Mouse (Mus musculus) right cerebral cortex, postnatal 36 days (tissue): Measurements from ENCODE around the gene Gm42906.

Source experiments
- DNase-seq, 2 experiments: peaks; one replicate each; pipeline ENCODE4 v3.0.0; 2022; ENCODE audit warnings: low spot score in 2 of 2, mixed read lengths in 1 of 2

Gm42906 gene

DNA sequence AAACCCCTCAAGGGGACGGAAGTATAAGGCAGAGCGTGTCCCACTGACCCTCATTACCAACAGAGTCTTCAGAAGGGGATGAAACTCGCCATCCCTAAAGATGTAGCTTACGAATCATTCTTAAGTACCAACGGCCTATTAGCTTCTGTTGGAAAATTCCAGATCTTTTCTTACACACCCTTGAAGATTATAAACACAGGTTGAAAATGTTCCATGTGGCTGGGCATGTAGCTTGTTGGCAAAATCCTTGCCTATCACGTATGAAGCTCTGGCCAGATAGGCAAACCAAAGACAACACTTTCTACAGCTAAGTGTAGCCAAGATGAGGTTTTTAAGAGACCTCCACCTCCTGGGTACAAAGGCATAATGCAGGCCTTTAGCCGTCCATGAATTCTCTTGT lies 319.0 kb downstream of the Gm42906 start:
- DNase-seq, result no peak

DNA sequence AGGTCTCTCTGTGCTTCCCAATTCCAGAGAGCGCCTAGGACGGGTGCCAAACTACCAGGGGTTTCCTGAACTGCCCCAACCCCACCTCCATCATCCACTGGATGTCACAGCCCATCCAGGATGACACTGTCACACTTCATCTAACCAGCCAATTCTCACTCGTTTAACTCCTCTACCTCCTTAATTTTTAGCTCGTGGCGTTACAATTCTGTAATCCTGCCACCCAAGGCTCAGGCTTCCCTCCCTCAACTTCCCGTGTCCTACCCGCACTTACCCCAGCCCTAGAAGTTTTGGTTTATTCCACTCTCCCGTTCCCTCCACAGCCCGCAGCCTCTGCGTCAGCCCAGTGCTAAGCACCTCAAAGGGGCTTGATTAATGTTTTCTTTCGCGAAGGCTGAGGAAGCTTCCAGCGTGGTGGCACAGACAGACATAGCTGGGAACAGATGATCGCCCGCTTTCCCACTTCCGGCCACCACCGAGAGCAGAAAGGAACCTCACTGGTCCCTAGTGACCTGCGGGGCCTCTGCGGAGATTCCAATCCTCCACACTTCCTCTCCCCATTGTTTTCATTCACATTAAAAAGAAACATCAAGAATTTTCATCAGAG lies 319.6 kb downstream of the Gm42906 start:
- no peak for DNase-seq

DNA sequence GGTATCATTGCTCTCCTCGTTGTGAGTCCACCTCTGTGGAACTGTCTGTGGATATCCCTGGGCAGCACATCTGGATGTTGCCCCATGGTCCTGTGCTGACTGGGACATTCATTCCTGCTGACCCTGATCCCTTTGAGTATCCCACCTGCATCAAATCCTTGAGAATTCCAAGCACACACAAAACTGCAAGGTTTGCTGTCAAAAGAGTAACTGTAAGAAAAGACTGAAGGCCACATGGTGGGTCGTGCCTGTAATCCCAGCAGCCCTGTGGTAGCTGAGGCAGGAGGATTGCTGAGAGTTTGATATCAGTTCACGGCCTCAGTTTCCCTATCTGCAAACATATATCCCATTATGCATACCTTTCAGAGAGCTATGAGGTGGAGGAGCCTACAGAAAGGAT lies 321.1 kb downstream of the Gm42906 start:
- no peak for DNase-seq

DNA sequence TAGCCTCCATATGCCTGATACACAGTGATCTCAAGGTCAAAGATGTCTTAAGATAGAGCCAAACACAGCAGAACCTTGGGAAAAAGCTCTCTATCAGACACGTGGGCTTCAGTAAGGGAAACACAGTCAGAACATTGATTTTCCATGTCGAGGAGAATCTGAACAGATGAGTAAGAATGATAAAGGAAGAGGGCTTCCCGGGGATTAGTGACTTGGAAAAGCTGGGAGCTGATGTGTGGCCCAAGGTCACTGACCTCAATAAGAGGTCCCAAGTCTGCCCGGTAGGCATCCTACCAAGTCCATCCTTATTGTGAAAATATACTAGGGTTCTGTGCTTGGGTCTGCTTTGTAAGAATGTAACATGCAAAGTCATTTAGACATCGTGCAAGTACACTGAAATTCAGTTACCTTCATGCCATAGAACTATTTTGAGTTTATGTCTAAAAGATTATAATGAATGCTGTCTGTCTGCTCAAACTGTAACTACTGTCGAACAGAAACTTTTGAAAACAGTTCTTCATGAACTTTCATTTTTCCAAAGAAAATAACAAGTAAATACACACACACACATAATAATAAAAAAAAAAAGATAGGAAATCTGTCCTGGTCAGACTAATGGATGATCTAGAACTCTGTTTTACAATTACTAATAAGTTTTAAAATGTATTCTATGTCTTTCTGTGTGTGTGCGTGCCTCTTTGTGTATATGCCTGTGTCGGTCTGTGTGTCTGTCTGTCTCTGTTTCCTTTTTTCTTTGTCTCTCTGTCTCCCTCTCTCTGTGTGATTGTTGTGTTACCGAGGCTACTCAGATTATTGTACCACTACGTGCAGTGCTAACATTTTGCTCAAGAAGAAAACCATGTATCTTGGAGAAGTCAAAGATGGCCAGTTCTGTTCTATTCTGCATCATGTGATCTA lies 322.6 kb downstream of the Gm42906 start:
- no peak for DNase-seq

DNA sequence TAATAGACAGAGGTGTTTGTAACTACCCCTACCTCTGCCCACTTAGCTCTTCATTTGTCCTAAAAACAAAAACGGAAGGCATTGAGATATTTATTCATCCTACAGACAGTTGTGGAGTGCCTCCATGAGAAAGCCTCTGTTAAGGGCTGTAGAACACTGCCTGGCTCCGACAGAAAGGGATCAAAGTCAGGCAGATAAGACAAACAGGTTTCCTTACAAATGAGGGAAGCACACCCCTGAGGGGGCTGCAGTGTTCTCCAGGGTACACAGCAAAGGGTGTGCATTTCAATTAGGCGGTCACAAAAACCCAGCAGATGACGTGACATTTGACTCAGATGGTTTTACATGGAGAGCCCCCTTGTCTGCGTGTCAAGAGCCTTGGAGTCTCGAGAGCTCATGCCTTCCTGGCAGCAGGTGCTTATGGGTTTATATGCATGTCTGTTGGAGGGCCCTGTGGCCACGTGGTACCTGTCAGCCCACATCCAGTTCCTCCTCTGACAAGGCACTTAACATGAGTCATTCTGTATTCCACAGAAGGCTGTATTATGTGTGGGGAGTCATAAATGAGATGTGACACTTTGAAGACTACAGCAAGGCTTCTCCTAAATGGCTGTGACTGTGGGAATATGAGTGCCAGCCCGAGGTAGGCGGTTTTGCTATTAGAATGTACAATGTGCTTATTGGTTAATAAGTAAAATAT lies 323.5 kb downstream of the Gm42906 start:
- peak in 1 of 2 experiments; percentile 28 for DNase-seq

DNA sequence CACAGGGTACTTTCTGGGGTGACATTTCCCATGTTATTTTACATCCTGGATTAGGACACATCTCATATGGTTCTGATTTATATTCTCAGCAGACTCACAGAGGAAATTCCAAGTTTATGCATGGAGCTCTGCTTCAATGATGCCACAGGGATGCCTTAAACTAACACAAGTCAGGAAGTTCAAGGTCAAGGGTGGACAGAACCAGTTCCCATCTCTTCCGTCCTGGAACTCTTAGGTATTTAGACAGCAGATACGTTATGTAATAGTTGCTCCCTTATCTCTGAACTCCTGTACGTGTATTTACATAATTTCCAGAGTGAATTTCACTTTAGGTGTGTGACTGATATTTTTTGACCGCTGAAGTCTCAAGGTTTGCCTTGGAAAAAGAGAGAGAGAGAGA lies 324.7 kb downstream of the Gm42906 start:
- DNase-seq, result no peak

DNA sequence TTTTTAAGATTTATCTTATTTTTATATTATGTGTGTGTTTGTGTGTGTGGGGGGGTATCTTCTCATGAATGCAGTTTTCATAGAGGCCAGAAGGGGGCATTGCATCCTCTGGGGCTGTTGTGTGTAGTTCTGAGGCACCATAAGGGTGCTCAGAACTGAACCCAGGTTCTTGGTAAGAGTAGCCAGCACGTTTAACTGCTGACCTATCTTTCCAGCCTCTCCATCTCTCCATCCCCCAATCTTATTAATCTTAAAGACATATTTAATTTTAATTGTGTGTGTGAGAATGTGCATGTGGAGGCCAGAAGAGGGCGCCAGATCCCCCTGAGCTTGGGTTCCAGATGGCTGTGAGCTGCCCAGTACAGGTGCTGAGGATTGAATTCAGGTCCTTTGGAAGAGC lies 325.7 kb downstream of the Gm42906 start:
- DNase-seq, result no peak

DNA sequence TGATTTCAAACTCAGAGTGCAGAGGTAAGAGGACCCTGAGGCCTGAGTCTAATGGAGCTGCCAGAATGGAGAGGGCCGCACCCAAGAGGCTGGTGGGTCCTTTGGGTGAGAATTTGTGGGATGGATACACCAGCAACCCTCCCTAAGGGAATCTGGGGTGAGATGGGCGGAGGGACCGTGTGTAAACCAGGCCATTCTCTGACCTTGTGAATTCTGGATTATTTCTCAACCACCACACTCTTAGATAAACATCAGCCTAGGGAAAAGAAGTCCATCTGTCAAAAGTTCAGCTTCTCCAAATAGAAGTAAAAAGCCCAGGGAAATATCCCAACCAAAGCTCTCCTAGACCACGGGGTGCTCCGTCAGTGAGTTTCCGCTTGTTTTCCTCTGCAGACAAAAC lies 332.0 kb downstream of the Gm42906 start:
- DNase-seq, result no peak

DNA sequence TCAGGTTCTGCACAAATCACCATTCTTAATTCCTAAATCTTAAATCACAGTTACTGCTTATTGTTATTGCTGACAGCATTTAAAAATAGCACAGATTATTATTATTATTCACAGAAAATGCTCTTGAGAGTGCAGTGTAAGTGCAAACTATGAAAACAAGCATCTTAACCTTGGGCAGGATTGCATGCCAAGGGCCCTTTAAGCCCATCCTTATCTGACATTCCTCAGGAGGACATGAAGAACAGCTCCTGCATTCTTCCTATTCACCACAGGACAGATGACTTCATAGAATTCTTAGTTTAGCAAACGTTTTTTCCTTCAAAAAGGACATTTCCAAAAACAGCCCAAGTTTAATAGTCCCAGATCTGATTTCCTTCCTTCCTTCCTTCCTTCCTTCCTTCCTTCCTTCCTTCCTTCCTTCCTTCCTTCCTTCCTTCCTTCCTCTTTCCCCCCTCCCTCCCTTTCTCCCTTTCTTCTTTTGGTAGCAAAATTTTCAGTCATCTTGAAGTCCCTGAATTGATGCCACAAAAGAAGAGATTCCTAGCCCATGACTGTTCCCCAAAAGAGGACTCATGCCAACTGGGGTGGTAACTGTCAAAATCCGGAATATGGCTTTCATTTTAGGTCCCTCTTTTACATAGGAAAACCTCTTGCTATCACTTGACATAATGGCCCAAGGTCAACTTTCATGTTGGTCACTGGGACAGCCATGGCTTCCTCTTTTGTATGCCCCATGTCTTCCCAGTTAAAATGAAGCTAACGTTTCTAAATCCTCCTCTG lies 334.9 kb downstream of the Gm42906 start:
- DNase-seq, result no peak

DNA sequence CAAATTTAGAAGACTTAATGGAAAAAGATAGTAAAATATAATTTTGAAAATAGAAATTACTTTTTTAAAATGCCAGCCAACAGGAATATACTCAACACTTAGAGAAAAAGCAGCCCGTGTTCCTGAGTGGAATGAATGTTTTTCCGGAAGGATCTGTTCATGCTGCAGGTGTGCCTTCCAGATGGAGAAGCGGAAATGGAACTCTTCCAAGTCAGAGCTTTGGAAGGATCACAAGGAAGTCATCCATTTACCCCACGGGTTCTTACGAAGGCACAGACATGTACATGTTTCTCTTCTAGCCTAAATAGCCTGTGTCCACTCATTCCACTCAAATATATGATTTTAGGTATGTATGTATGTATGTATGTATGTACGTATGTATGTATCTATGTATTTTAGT lies 337.0 kb downstream of the Gm42906 start:
- no peak for DNase-seq

DNA sequence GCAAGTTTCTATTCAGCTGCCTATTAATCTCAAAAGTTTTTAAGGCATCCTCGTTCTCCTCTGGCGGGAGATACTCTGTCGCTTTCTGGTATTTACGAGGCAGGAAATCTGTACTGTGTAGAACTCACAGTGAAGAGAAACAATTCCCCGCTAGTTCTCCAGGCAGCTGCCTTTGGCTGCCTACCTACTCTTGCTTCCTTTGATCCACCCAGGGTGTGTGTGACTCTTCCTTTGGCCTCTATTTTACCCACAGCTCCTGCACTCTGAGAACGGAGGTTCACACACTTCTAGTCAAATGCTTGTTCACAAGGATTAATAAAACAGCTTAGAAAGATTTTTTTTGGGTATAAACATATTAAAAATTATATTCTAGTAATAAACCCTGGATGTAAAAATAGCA lies 338.8 kb downstream of the Gm42906 start:
- no peak for DNase-seq

DNA sequence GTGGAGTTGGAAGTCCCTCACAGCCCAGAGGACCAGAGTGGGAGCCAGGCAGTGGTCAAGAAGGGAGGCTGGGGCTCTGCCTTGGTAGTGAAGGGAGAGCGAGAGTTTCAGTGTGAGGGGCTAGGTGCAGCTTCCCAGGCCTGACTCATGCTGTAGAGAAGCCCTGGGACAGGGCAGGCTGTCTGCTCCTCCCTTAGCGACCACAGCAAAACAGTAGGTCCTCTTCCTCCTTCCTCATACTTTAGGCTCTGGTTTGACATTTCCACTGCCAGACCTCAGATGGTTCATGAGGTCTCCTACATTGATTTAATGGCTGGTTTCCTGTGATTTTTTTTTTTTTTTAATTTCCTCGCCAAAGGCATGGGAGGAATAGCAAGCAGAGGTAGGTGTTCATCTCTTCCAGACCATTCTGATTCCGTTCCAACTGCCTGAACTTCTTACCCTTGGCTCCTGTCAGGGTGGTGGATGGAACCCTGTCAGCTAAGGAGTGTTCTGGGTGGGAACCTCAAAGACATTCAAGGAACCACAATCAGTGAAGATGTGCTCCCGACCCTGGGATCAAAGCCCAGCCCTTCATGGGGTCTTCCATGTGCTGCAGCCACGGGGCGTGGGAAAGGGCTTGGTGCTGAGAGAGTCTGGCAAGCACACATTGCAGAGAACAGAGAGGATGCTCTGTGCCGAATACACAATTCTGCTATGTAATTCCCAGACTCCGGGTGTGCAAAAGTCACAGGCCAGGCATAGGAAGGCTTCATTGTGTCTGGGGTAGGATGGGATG lies 341.3 kb downstream of the Gm42906 start:
- no peak for DNase-seq

DNA sequence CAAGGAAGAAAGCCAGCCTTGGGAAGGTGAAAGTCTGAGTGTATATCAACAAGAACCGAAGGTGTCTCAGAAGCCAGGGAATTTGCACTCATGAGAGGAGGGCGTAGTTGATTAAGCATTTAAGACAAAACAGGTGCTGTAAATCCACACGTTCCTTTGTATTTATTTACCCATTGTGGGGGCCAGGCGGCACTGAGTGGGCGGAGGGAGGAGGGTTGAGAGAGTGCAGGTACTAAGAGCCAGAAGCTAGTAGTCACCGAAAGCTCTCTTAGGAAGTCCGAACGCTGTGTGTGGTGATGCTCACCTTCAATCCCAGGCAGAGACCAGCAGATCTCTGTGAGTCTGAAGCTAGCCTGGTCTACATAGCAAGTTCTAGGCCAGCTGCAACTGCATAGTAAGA lies 342.2 kb downstream of the Gm42906 start:
- no peak for DNase-seq

DNA sequence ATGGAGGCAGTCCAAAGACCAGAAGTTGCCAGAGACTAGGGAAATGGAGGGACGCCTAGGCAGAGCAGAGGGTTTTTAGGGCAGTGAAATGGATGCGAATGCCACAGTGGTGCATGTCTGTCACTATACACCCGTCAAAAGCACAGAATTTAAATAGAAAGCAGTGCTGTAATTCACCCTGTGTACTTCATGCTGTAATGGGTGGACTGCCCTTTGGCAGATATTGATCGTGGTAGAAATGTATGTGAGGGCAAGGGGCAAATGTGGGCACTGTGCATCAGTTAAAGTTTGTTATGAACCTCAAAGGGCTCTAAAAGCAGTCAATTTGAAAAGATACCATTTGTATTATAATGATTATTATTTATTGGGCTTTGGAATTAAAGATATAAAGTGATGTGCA lies 347.7 kb downstream of the Gm42906 start:
- no peak for DNase-seq

DNA sequence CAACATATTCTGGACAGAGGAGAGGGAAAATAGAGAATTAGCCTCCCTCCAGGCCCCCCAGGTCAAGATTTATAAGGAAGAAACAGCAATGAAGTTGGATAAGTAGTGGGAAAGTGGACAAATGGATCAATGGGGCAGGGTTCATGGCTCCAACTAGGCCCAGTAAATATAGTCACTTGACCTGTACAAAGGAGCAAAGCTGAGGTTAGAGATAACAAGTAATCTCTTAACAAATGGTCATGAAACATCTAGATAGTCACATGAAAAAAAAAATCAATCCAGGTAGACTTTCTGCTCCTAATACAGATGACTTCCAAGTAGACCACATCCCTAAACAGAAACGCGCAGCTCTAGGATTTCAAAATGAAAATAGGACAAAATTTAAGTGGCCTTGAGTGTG lies 350.0 kb downstream of the Gm42906 start:
- no peak for DNase-seq

DNA sequence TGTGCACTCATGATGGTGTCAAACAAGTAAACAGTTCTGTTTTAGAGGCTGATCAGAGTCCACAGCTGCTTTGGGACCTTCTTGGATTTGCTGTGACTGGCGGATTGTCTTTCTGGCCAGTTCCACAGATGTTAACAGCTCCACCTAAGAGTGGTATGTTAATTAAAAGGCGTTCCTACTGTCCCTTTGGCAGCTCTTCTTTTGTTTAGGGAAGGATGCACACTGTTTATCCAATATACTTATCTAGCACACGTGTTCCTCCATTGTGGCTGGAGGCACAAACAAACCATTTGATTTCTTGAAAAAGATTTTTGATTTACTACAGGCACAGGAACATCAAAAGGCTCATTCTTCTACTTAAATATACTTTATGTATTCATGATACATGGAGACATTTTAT lies 351.0 kb downstream of the Gm42906 start:
- no peak for DNase-seq

DNA sequence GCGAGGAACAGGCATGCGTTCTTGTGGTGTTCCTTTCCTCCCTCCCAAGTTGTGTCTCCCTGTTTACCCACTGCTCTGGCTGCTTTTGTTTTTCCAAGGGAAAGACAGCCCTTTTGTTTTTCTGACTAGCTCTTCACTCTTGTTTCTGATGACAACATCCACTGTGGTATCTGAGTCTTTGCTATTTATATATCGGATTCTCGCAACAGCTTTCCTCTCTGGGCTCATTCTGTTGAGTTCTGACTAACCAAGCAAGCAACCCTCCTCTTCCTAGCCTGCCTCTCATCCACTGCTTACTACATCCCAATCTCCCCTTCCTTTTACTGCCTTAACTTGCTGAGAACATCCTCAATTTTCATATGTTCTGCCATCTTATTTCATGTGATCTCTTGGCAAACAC lies 353.7 kb downstream of the Gm42906 start:
- DNase-seq, result no peak

DNA sequence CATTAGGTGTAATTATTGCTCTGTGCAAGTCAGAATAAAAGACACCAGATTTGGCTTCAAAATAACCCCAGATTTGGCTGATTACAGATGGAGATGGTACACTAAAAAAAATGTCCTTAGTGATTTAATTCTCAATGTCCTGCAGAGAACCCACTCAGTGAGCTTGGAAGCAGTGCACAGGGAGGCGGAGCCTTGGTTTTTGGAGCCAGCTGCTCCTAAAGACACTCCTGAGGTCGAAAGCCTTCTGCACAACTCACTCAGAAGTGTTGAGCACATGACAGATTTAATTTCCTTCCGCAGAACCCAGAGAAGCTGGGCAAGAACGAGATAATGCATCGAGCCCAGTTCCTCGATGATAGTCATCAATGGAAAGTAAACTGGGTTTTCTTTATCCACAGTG lies 356.5 kb downstream of the Gm42906 start:
- DNase-seq, result no peak

DNA sequence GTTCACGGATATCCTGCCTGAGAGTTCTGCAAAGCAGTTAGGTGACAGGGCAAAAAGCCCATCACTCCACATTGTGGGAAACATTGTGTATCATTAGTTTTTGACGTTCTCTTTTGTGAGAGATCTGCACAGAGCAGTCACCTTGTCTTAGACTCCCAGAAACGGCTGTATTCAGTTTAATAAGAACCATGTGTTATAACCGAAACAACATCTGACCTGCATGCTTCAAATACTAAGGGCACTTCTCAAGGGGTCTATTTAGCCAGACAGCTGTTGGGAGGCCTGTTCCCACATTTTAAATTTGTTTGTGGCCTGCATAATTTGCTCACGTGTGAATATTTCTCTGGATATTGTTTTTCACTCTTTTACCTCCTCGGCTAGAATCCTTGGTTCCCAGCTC lies 357.1 kb downstream of the Gm42906 start:
- no peak for DNase-seq

DNA sequence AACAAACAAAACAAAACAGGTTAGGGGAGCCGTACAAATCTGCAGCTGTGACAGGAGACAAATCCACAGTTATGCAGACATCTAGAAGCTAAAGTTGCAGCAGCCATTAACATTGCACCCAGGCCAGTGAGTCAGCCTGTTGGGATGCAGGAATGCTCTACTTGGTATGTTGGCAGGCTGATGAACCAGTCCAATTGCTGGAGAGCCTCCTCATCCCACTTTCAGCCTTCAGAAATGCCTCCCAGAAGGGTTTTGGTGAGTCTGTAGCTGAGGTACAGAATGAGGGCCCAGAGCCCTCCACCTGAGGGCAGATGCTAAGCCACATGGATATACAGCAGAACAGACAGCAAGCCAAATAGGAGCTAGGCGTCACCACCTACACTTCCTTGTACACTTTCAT lies 358.4 kb downstream of the Gm42906 start:
- DNase-seq, result no peak

DNA sequence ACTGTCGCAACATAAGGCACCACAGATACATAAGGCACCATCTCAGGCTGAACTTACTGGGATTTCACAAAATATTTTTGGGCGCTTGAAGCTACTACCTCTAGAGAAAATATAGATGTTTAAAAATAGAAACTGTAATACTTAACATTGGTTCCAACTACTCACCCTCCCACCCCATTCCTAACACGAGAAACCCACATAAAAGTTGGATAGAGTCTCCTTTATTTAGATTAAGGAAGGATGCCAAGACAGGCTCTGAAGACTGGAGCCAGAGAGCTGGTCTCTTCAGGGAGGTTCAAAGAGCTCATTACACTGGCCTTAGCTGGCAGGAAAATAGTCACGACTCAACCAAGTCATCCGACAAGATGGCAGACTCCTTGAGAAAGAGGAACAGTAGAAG lies 361.9 kb downstream of the Gm42906 start:
- DNase-seq, result no peak
